Mouse (Mus musculus) small intestine, adult 2 months (tissue): ENCODE data around the gene Socs5. TPM values are rescaled to one million over a fixed set of nuclear protein-coding genes. Genes with fewer than 3 reads are reported as not detected.
"Not testable (repeated sequence)": the region's sequence is repeated elsewhere in the genome, so short reads cannot be mapped to it uniquely, and the experiment has no call there.

Experiments used
- H3K27ac ChIP-seq: fragments of 200-500 bp; 2 replicates; pipeline ENCODE4 v1.5.1; 2012; ENCODE audit warnings: low read depth, low read length, control low read depth, inconsistent platforms; ENCODE audit not compliant: insufficient read depth
- H3K27me3 ChIP-seq: fragments of 200-500 bp; 2 replicates; pipeline ENCODE4 v1.6.1; 2012; ENCODE audit warnings: mild to moderate bottlenecking, moderate library complexity, low read length, inconsistent platforms; ENCODE audit not compliant: control insufficient read depth, insufficient read depth
- H3K36me3 ChIP-seq: fragments of 200-500 bp; 2 replicates; pipeline ENCODE4 v1.6.1; 2012; ENCODE audit warnings: mild to moderate bottlenecking, low read length, control low read depth, inconsistent platforms; ENCODE audit not compliant: control insufficient read depth, insufficient read depth
- H3K4me1 ChIP-seq: fragments of 200-500 bp; 2 replicates; pipeline ENCODE4 v1.6.1; 2012; ENCODE audit warnings: low read length, inconsistent platforms, mixed read lengths; ENCODE audit not compliant: control insufficient read depth, insufficient read depth, insufficient read length
- H3K4me3 ChIP-seq: fragments of 200-500 bp; 2 replicates; pipeline ENCODE4 v1.5.1; 2012; ENCODE audit warnings: low read depth, mild to moderate bottlenecking, control low read depth, inconsistent platforms, low read length, moderate library complexity
- CTCF ChIP-seq: fragments of 200-500 bp; IDR thresholded peaks from 2 replicates; pipeline ENCODE4 v1.5.1; 2012; ENCODE audit warnings: low read depth, mild to moderate bottlenecking, control low read depth, inconsistent platforms, low read length, moderate library complexity, mixed read lengths; ENCODE audit not compliant: insufficient replicate concordance, insufficient read length; ENCODE audit errors: extremely low read depth
- POLR2A ChIP-seq: fragments of 200-500 bp; IDR thresholded peaks from 2 replicates; pipeline ENCODE4 v1.6.1; 2012; ENCODE audit warnings: low read depth, mild to moderate bottlenecking, control low read depth, inconsistent platforms, low read length, moderate library complexity
- WGBS: fragments of 180-500 bp; shearing (Covaris S2); methylation state at CpG from one replicate; pipeline ENCODE4 v1.1.7; 2018; 5-methylcytosine and 5-hydroxymethylcytosine counted together
- polyA plus RNA-seq: library from polyadenylated mRNA; depleted of rRNA; stranded (reverse); fragments of >200 nt; gene quantifications from 2 replicates; pipeline ENCODE4 v1.2.3, GENCODE M21; 2012; rRNA removed

Gene Socs5
- polyA plus RNA-seq = 1.0 and 1.8 TPM in 2 replicates

GRCm38 (mm10) chr17:87107623-87108221, at the start of gene Socs5:
Gene Socs5 (plus strand): TSS chr17:87107679.
- Histone ChIP-seq H3K4me3 (peak within 1 kb of the TSS; percentile 84), H3K27me3 (no peaks in the 10 kb centered on the region), H3K4me1 (peaks cover 8% of the 10 kb centered on the region; the same call in 1 of the 2 replicates), H3K27ac (peak within 1 kb of the TSS; percentile 70), H3K36me3 (no peaks in the 10 kb centered on the region)
- under 1% methylated on average over 72 of the region's 73 CpGs for WGBS
- TF ChIP-seq CTCF (no peak), POLR2A (no peak; the same call in 1 of the 2 replicates)

DNA sequence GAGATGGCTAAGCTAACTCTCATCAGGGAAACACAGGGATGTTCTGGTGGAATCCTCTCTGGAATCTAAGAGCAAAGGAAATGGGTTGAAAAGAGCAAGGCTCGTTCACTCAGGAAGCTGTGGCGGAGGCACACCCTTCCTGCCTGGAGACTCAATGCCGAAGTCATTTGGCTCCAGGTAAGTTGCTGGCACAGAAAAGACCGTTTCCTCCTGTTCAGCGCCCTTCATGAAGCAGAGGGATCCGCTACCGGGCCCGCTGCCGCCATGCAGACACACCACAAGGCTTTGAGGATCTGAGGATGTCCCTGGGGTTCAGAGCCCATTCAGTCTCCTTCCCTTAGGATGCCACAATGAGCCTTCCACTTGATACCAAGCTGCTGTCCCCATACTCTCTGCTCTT, 44.8 kb upstream of the Socs5 start:
- no peak overlapping the region for H3K27ac ChIP-seq
- no peak overlapping the region for H3K4me3 ChIP-seq
- H3K4me1 ChIP-seq = peaks cover 3% of the 10 kb centered on the region; the same call in 1 of the 2 replicates
- TF ChIP-seq CTCF = no peak
- no peak for TF ChIP-seq POLR2A
- WGBS = 70% methylated on average over 9 of the region's 9 CpGs
- no peaks in the 10 kb centered on the region for H3K36me3 ChIP-seq
- H3K27me3 ChIP-seq = no peaks in the 10 kb centered on the region

DNA sequence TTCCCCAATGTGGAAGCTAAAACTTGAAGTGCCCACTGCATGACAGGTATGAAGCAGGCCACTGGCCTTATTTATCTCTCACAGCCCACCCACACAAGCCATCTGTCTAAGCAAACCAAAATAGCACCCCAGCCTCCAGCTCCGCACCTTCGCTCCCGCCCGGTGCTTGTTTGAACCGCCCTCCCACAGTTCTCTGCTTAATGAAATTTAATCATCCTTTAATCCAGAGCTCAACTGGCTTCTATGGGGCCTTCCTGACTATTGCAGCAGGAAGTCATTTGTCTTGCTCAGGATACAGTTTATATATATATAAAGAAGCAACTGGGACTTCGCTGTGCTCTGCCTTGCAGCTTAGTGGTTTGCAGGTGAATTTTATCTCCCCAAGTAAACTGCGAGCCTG, 44.0 kb upstream of the Socs5 start:
- Histone ChIP-seq H3K4me3 (no peak overlapping the region), H3K27me3 (no peaks in the 10 kb centered on the region), H3K4me1 (peaks cover 3% of the 10 kb centered on the region; the same call in 1 of the 2 replicates), H3K36me3 (no peaks in the 10 kb centered on the region), H3K27ac (no peak overlapping the region)
- 76% methylated on average over 7 of the region's 7 CpGs for WGBS
- TF ChIP-seq POLR2A (no peak), CTCF (no peak)

DNA sequence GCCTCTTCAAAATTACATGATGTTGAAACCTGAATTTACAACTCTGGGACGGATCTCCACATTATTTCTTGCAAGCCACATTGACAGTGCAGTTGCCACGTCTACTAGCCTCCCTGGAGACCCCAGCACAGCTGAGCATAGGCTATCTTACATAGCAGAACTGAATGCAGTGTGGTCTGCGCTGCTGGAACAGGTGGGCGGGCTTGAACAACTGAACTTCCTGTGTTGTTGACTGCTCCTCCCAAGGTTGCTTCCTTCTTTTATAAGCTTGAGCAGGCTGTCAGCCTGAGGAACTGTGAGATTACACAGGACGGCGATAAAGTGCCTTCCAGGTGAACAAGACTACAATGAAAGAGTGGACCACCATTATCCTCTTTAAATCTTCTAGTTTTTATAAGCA, 43.5 kb upstream of the Socs5 start:
- H3K36me3 ChIP-seq = no peaks in the 10 kb centered on the region
- H3K4me3 ChIP-seq = no peak overlapping the region
- no peak overlapping the region for H3K27ac ChIP-seq
- H3K4me1 ChIP-seq = peaks cover 3% of the 10 kb centered on the region; the same call in 1 of the 2 replicates
- no peaks in the 10 kb centered on the region for H3K27me3 ChIP-seq
- 62% methylated on average over 6 of the region's 6 CpGs for WGBS
- TF ChIP-seq CTCF (no peak), POLR2A (no peak)

- no peak for TF ChIP-seq CTCF
- no peak for TF ChIP-seq POLR2A
- H3K27me3 ChIP-seq = no peaks in the 10 kb centered on the region
- WGBS = 88% methylated on average over 4 of the region's 4 CpGs
Observed at GRCm38 (mm10) chr17:87068997-87069396, 38.5 kb upstream of the Socs5 start.

GRCm38 (mm10) chr17:87072183-87072582, 35.3 kb upstream of the Socs5 start:
- not testable (repeated sequence) for H3K4me1 ChIP-seq, H3K4me3 ChIP-seq, H3K36me3 ChIP-seq, H3K27ac ChIP-seq, H3K27me3 ChIP-seq
- WGBS = 98% methylated on average over 1 of the region's 1 CpGs

More at GRCm38 (mm10) chr17:87068997-87069396, 38.5 kb upstream of the Socs5 start:
- Histone ChIP-seq H3K4me1 (no peaks in the 10 kb centered on the region), H3K36me3 (no peaks in the 10 kb centered on the region), H3K27ac (no peak overlapping the region), H3K4me3 (no peak overlapping the region)

DNA sequence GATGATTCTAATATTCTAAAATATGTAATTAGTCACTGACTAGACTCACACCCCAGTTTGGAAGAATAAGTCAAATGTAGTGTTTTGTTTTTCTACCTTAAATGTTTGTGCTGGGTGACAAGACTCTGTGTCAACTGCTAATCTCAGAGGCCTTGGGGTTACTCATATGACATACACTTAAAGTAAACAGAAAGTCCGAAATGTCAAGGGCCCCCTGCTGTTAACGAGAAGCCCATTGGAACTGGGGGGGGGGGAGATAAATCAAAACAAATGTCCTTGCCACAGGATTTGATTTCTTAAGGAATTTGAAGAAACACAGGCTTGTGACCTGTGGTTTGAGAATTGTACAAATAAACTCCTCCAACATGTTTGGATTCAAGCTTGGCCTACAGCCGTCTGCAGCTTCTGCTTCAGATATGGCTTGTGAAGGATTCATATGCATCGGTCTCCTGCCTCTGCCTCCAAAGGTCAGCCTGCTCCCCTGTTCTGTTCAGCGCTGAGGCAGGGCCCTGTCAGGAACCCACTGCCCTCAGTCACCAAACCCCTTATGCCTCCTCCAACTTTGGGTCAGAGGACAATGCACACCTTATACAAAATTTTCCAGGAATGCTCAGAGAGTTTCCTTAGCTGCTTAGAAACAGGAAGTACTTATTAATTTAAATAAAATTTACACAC, 34.6 kb upstream of the Socs5 start:
- TF ChIP-seq POLR2A (no peak), CTCF (no peak)
- Histone ChIP-seq H3K27me3 (no peaks in the 10 kb centered on the region), H3K27ac (no peak overlapping the region), H3K36me3 (no peaks in the 10 kb centered on the region), H3K4me1 (no peaks in the 10 kb centered on the region), H3K4me3 (no peak overlapping the region)
- 65% methylated on average over 5 of the region's 5 CpGs for WGBS
